Mouse (Mus musculus) liver, adult 2 months (tissue): ENCODE measurements around the gene Pax2. TPM values are rescaled to one million over a fixed set of nuclear protein-coding genes. Genes with fewer than 3 reads are reported as not detected.
A peak's percentile ranks its signal among the peaks of the same experiment; 100 is the strongest.

Experiments used
- DNase-seq: peaks from one replicate; pipeline ENCODE4 v3.0.0-alpha.2; 2011; ENCODE audit warnings: low read depth, low spot score; ENCODE audit errors: extremely low read depth
- H3K27ac ChIP-seq: fragments of 200-500 bp; replicated peaks from 2 replicates; pipeline ENCODE4 v1.5.1; 2012; ENCODE audit warnings: low read depth, mild to moderate bottlenecking, control low read depth, inconsistent platforms, low read length; ENCODE audit not compliant: insufficient read depth
- H3K27me3 ChIP-seq: fragments of 200-500 bp; 2 replicates; pipeline ENCODE4 v1.6.1; 2012; ENCODE audit warnings: mild to moderate bottlenecking, moderate library complexity, low read length, inconsistent platforms; ENCODE audit not compliant: control insufficient read depth, insufficient read depth
- H3K36me3 ChIP-seq: fragments of 200-500 bp; 2 replicates; pipeline ENCODE4 v1.6.1; 2012; ENCODE audit warnings: low read length, inconsistent platforms; ENCODE audit not compliant: control insufficient read depth, insufficient read depth
- H3K4me1 ChIP-seq: fragments of 200-500 bp; 2 replicates; pipeline ENCODE4 v1.6.1; 2011; ENCODE audit warnings: low read length; ENCODE audit not compliant: control insufficient read depth, insufficient read depth
- H3K4me3 ChIP-seq: fragments of 200-500 bp; 2 replicates; pipeline ENCODE4 v1.5.1; 2011; ENCODE audit warnings: low read depth, mild to moderate bottlenecking, control low read depth, low read length, moderate library complexity; ENCODE audit not compliant: insufficient read depth
- H3K79me2 ChIP-seq: fragments of 200-500 bp; 2 replicates; pipeline ENCODE4 v1.6.1; 2012; ENCODE audit warnings: inconsistent platforms, mild to moderate bottlenecking, low read length, moderate library complexity; ENCODE audit not compliant: control insufficient read depth, insufficient read depth
- H3K9ac ChIP-seq: fragments of 200-500 bp; 2 replicates; pipeline ENCODE4 v1.6.1; 2012; ENCODE audit warnings: low read depth, mild to moderate bottlenecking, control low read depth, inconsistent platforms, low read length
- CTCF ChIP-seq: fragments of 200-500 bp; IDR thresholded peaks from 2 replicates; pipeline ENCODE4 v1.5.1; 2011; ENCODE audit warnings: low read depth, low read length, control low read depth
- POLR2A ChIP-seq: fragments of 200-500 bp; IDR thresholded peaks from 2 replicates; pipeline ENCODE4 v1.6.1; 2011; ENCODE audit warnings: low read length, control low read depth; ENCODE audit not compliant: insufficient read depth; ENCODE audit errors: extremely low read depth
- WGBS: fragments of 180-500 bp; shearing (Covaris S2); methylation state at CpG from one replicate; pipeline ENCODE4 v1.1.7; 2018; 5-methylcytosine and 5-hydroxymethylcytosine counted together
- polyA plus RNA-seq: library from polyadenylated mRNA; depleted of rRNA; stranded (reverse); fragments of >200 nt; gene quantifications from 2 replicates; pipeline ENCODE4 v1.2.3, GENCODE M21; 2012
- total RNA-seq: library from RNA; depleted of rRNA; stranded (reverse); fragments of >200 nt; gene quantifications from 2 replicates; pipeline ENCODE4 v1.2.3, GENCODE M21; 2014

Gene Pax2
- total and polyA plus RNA-seq, 2 experiments = not detected

- Histone ChIP-seq H3K27ac (no peak overlapping the region), H3K36me3 (no peaks in the 10 kb centered on the region), H3K4me1 (no peaks in the 10 kb centered on the region), H3K9ac (no peak overlapping the region), H3K27me3 (peaks cover 46% of the 10 kb centered on the region), H3K4me3 (no peak overlapping the region), H3K79me2 (no peaks in the 10 kb centered on the region)
- 5% methylated on average over 39 of the region's 39 CpGs for WGBS
- no peak for DNase-seq
- TF ChIP-seq POLR2A = no peak
- TF ChIP-seq CTCF = no peak
Measured at GRCm38 (mm10) chr19:44760259-44761131, 4.7 kb downstream of the Pax2 start.

- H3K9ac ChIP-seq = no peak overlapping the region
- H3K27ac ChIP-seq = no peak overlapping the region
- H3K79me2 ChIP-seq = no peaks in the 10 kb centered on the region
- no peak for DNase-seq
- H3K4me3 ChIP-seq = no peak overlapping the region
- H3K4me1 ChIP-seq = no peaks in the 10 kb centered on the region
- H3K36me3 ChIP-seq = no peaks in the 10 kb centered on the region
- H3K27me3 ChIP-seq = peaks cover 30% of the 10 kb centered on the region
- WGBS = 41% methylated on average over 7 of the region's 7 CpGs
- TF ChIP-seq POLR2A = no peak
- no peak for TF ChIP-seq CTCF
Measured at GRCm38 (mm10) chr19:44762121-44762621, 6.3 kb downstream of the Pax2 start.

- no peak for TF ChIP-seq POLR2A
- no peak for TF ChIP-seq CTCF
- Histone ChIP-seq H3K4me1 (peaks cover 8% of the 10 kb centered on the region), H3K4me3 (no peak overlapping the region), H3K79me2 (no peaks in the 10 kb centered on the region), H3K27ac (no peak overlapping the region), H3K36me3 (no peaks in the 10 kb centered on the region), H3K27me3 (no peaks in the 10 kb centered on the region), H3K9ac (no peak overlapping the region)
- 71% methylated on average over 6 of the region's 6 CpGs for WGBS
- DNase-seq = no peak
Measured at GRCm38 (mm10) chr19:44770268-44771050, 14.6 kb downstream of the Pax2 start.

GRCm38 (mm10) chr19:44771499-44771898 is 15.7 kb downstream of the Pax2 start:
- H3K79me2 ChIP-seq = no peaks in the 10 kb centered on the region
- peaks cover 8% of the 10 kb centered on the region for H3K4me1 ChIP-seq
- no peak overlapping the region for H3K9ac ChIP-seq
- H3K27ac ChIP-seq = no peak overlapping the region
- no peaks in the 10 kb centered on the region for H3K36me3 ChIP-seq
- WGBS = 16% methylated on average over 13 of the region's 13 CpGs
- H3K27me3 ChIP-seq = no peaks in the 10 kb centered on the region
- TF ChIP-seq CTCF (no peak), POLR2A (no peak)
- peak; percentile 91 for DNase-seq
- no peak overlapping the region for H3K4me3 ChIP-seq

- no peaks in the 10 kb centered on the region for H3K79me2 ChIP-seq
- H3K9ac ChIP-seq = no peak overlapping the region
- no peak overlapping the region for H3K27ac ChIP-seq
- H3K36me3 ChIP-seq = no peaks in the 10 kb centered on the region
- WGBS = 61% methylated on average over 3 of the region's 3 CpGs
- no peak overlapping the region for H3K4me3 ChIP-seq
- no peaks in the 10 kb centered on the region for H3K4me1 ChIP-seq
- DNase-seq = no peak
- TF ChIP-seq POLR2A (no peak), CTCF (no peak)
- no peaks in the 10 kb centered on the region; the same call in 1 of the 2 replicates for H3K27me3 ChIP-seq
Measured at GRCm38 (mm10) chr19:44781987-44782386, 26.1 kb downstream of the Pax2 start.
